Mouse (Mus musculus): ENCODE data around the gene Nexn.

GRCm38 (mm10) chr3:152199125-152199524 lies 67.0 kb downstream of the Nexn start:
- TF ChIP-seq EP300 (optimal IDR thresholded peaks at IDR 0.05) (no peak), CTCF (IDR thresholded peaks at IDR 0.05; ENCODE audit: low read depth) (no peak)

Data from stomach, postnatal 0 days (tissue).